Mouse (Mus musculus) intestine, embryonic 14.5 days (tissue): ENCODE data around the gene Gm1673. TPM values are rescaled to one million over a fixed set of nuclear protein-coding genes. Genes with fewer than 3 reads are reported as not detected.

Experiments used
- ATAC-seq: fragments of 200-750 bp; cut with Nextera tagmentation; replicated peaks from 2 replicates; pipeline ENCODE4 v1.8.0; 2017; ENCODE audit warnings: low read depth, moderate number of reproducible peaks, moderate TSS enrichment, moderate library complexity; ENCODE audit not compliant: low FRiP score, low TSS enrichment
- DNase-seq: peaks from one replicate; pipeline ENCODE4 v3.0.0-alpha.2; 2018; ENCODE audit warnings: low spot score
- H3K27ac ChIP-seq: fragments of 300-500 bp; sonication (generic); 2 replicates; pipeline ENCODE4 v1.5.1; 2014; ENCODE audit warnings: low read depth, mild to moderate bottlenecking, control low read depth
- H3K27me3 ChIP-seq: fragments of 300-500 bp; sonication (generic); replicated peaks from 2 replicates; pipeline ENCODE4 v1.6.1; 2014; ENCODE audit warnings: low read length, control low read depth; ENCODE audit not compliant: control insufficient read depth, insufficient read depth
- H3K36me3 ChIP-seq: fragments of 300-500 bp; sonication (generic); 2 replicates; pipeline ENCODE4 v1.6.1; 2014; ENCODE audit warnings: low read length, control low read depth; ENCODE audit not compliant: control insufficient read depth, insufficient read depth
- H3K4me1 ChIP-seq: fragments of 300-500 bp; sonication (generic); replicated peaks from 2 replicates; pipeline ENCODE4 v1.6.1; 2014; ENCODE audit warnings: low read length, control low read depth, mixed read lengths; ENCODE audit not compliant: control insufficient read depth, insufficient read depth
- H3K4me2 ChIP-seq: fragments of 300-500 bp; sonication (generic); 2 replicates; pipeline ENCODE4 v1.6.1; 2014; ENCODE audit warnings: low read length
- H3K4me3 ChIP-seq: fragments of 300-500 bp; sonication (generic); 2 replicates; pipeline ENCODE4 v1.5.1; 2014; ENCODE audit warnings: low read depth, low read length, control low read depth, mixed read lengths
- H3K9ac ChIP-seq: fragments of 300-500 bp; sonication (generic); 2 replicates; pipeline ENCODE4 v1.6.1; 2014; ENCODE audit warnings: mild to moderate bottlenecking, low read length
- H3K9me3 ChIP-seq: fragments of 300-500 bp; sonication (generic); 2 replicates; pipeline ENCODE4 v1.6.1; 2016; ENCODE audit warnings: low read length, control low read depth; ENCODE audit not compliant: control insufficient read depth
- WGBS: fragments of 180-500 bp; shearing (Covaris S2); extraction: QIAGEN DNeasy Blood & Tissue Kit; methylation state at CpG from one replicate; pipeline ENCODE4 v1.1.7; 2014; 5-methylcytosine and 5-hydroxymethylcytosine counted together
- polyA plus RNA-seq: library from polyadenylated mRNA; unstranded; fragments of >200 nt; fragmentation: Nextera tagmentation; extraction: Ambion mirVana; gene quantifications from 2 replicates; pipeline ENCODE4 v1.2.1, GENCODE M21; 2014

Gm1673 gene
- polyA plus RNA-seq, 1 experiment from 2014 or later, result 69.7 TPM

DNA sequence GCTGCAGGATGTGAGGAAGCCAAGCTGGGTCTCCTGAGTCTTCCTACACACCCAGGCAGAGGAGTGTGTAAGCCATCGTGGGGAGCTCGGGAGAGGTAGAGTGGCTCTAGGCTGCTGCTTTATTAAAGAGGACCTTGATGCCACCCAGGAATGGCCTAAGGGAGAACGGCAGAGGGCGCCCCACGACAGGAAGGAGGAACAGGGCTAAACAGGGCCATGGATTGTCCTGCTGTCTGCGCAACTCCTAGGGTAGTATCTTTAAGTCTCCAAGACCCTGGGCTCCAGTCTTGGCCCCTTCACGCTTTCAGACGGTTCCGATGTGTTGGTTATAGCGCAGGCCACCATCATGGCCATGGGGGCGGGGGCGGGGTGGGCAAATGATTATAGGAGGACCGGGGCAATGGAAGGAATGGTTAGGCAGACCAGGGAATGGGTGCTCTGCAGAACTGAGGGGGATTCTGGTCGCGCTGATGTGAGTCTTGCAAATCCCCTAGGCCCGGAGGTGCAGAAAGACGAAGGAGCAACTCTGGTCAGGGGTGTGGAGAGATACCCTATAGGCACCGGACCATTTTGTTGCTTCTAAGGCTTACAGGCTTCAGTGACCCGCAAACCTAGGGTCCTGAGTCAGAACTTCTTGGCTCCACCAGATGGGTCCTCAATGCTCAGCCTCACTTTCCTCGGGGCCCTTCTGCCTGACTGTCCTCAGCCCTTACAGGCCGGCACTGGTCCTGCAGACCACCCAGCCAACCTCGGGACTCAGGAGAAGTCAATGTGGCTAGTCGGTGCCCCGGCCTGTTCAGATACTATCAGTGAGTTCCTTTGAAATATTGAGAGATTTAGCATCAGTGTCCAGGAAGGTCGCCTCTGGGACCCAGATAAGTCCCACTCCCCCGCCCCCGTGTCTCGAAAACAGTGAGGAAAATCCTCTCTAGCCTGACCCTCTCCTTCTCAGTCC, 11.7 kb downstream of the Gm1673 start:
- Histone ChIP-seq H3K36me3 (no peaks in the 10 kb centered on the region), H3K9me3 (no peaks in the 10 kb centered on the region), H3K9ac (no peak overlapping the region), H3K27ac (no peak overlapping the region), H3K4me2 (peak overlapping the region; percentile 96), H3K4me3 (peak overlapping the region; percentile 57), H3K27me3 (peaks cover 56% of the 10 kb centered on the region), H3K4me1 (peaks cover 4% of the 10 kb centered on the region; the same call in 1 of the 2 replicates)
- ATAC-seq (no peak), DNase-seq (peak; percentile 61)
- WGBS, result 31% methylated on average over 28 of the region's 28 CpGs

DNA sequence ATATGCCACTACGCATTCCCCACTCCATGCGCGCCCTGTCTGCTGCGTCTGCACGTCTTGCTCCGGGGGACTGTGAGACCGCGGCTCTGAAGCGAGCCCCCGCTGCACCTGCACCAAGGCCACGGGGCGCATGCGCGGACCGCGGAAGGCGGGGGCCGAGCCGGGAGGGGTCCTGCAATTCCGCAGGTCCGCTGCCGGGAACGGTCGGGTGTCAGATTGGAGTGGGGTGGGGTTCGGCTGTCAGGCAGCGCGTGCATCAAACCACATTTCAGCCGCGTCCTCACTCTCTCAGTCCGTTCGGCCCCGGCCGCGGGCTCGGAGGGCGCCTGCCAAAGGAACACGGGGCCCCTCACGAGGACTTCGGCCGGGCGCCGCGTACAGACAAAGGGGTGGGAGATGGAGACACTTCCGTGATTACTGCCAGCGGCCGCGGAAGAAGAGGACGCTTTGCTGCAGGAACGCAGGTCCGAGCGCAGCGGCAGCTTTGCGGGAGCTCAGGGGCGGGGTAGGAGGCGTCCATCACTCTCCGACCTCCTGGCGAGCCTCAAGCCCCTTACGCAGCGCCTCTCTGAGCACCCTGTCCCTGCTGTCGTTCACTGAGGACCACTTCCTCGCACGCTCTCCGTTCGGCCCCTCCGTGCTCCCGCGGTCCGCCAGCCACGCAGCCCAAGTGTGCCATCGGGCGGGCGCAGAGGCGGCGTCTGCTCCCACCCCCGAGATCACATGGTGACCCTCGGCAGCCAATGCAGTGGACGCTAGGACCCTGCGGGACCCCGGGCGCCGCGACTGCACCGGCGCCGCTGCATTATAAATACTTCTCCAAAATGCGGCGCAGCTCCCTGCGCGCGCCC, 12.8 kb downstream of the Gm1673 start, which contains the start of gene Nat8l:
Gene Nat8l, plus strand, starts transcription at position 142 of the 851 bp plus-strand sequence.
- Histone ChIP-seq H3K4me2 (peak within 1 kb of the TSS; percentile 96), H3K27ac (no peak within 1 kb of the TSS), H3K9me3 (no peaks in the 10 kb centered on the region), H3K4me3 (peak within 1 kb of the TSS; percentile 57), H3K4me1 (peaks cover 4% of the 10 kb centered on the region; the same call in 1 of the 2 replicates), H3K27me3 (peaks cover 56% of the 10 kb centered on the region), H3K9ac (peak within 1 kb of the TSS; percentile 41), H3K36me3 (no peaks in the 10 kb centered on the region)
- DNase-seq (peak; percentile 81), ATAC-seq (peak; percentile 79)
- under 1% methylated on average over 90 of the region's 90 CpGs for WGBS

DNA sequence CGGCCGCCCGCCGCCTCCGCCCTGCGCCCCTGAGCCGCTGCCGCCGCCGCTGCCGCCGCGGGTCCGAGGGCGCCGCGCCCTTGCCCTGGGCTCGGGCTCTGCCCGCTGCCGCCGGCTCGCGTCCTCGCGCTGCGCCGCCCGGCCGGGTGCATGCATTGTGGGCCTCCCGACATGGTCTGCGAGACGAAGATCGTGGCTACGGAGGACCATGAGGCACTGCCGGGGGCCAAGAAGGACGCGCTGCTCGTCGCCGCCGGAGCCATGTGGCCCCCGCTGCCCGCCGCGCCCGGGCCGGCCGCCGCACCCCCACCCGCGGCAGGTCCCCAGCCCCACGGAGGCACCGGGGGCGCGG, 13.4 kb downstream of the Gm1673 start:
- Histone ChIP-seq H3K27ac (no peak overlapping the region), H3K9me3 (no peaks in the 10 kb centered on the region), H3K4me3 (peak overlapping the region; percentile 57), H3K9ac (peak overlapping the region; percentile 7; the same call in 1 of the 2 replicates), H3K4me2 (peak overlapping the region; percentile 96), H3K27me3 (peaks cover 56% of the 10 kb centered on the region), H3K4me1 (peaks cover 4% of the 10 kb centered on the region; the same call in 1 of the 2 replicates), H3K36me3 (no peaks in the 10 kb centered on the region)
- 0% methylated on average over 29 of the region's 55 CpGs for WGBS
- no peak; the same call in 1 of the 2 replicates for ATAC-seq
- no peak for DNase-seq

- Histone ChIP-seq H3K9me3 (no peaks in the 10 kb centered on the region), H3K4me1 (peaks cover 4% of the 10 kb centered on the region; the same call in 1 of the 2 replicates), H3K27me3 (peaks cover 56% of the 10 kb centered on the region), H3K27ac (no peak overlapping the region), H3K4me3 (peak overlapping the region; percentile 57), H3K4me2 (peak overlapping the region; percentile 96), H3K9ac (no peak overlapping the region; the same call in 1 of the 2 replicates), H3K36me3 (no peaks in the 10 kb centered on the region)
- WGBS, result under 1% methylated on average over 66 of the region's 80 CpGs
- peak; percentile 77 for DNase-seq
- peak; percentile 24; the same call in 1 of the 2 replicates for ATAC-seq
Measured at GRCm38 (mm10) chr5:33997051-33997741, 14.0 kb downstream of the Gm1673 start.

DNA sequence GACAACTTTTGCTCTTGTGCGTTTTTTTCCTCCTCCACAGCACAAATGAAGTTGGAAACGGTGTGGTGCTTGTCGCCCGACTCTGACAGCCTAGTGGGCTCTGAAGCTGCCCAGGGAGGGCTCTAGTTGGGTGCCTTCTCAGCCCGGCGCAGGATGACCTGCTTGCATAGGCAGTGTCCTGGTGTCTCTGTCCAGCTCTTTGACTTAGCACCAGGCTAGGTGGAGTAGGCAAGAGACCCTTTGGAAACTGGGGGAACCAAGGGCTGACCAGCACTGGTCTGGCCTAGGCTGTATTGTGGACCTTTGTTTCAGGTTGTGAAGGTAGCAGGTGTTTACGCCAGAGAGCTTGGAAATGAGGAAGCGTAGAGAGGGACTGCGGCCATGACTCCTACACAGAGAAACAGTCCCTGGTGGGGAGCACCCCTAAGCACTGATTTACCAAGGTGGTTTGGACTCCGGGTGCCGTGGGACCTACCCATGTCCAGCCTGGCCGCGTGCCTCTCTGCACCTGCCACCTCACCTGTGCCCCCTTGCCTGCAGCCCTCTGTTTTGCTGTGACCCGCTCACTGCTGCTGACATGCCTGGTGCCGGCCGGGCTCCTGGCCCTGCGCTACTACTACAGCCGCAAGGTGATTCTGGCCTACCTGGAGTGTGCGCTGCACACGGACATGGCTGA, 14.7 kb downstream of the Gm1673 start:
- DNase-seq, result peak; percentile 49
- 72% methylated on average over 20 of the region's 20 CpGs for WGBS

GRCm38 (mm10) chr5:33998505-33998877, 15.3 kb downstream of the Gm1673 start:
- H3K36me3 ChIP-seq, result no peaks in the 10 kb centered on the region
- H3K4me2 ChIP-seq, result no peak overlapping the region
- peaks cover 4% of the 10 kb centered on the region; the same call in 1 of the 2 replicates for H3K4me1 ChIP-seq
- no peak for ATAC-seq
- no peak for DNase-seq
- H3K27me3 ChIP-seq, result peaks cover 56% of the 10 kb centered on the region
- no peak overlapping the region for H3K4me3 ChIP-seq
- WGBS, result 81% methylated on average over 3 of the region's 3 CpGs
- no peak overlapping the region for H3K9ac ChIP-seq
- no peaks in the 10 kb centered on the region for H3K9me3 ChIP-seq
- no peak overlapping the region for H3K27ac ChIP-seq

More for the DNA sequence above, 14.7 kb downstream of the Gm1673 start:
- Histone ChIP-seq H3K9ac (no peak overlapping the region), H3K4me2 (peak overlapping the region; percentile 96), H3K4me3 (peak overlapping the region; percentile 57; the same call in 1 of the 2 replicates), H3K9me3 (no peaks in the 10 kb centered on the region), H3K4me1 (peaks cover 4% of the 10 kb centered on the region; the same call in 1 of the 2 replicates), H3K27ac (no peak overlapping the region), H3K27me3 (peaks cover 56% of the 10 kb centered on the region), H3K36me3 (no peaks in the 10 kb centered on the region)
- ATAC-seq, result no peak

DNA sequence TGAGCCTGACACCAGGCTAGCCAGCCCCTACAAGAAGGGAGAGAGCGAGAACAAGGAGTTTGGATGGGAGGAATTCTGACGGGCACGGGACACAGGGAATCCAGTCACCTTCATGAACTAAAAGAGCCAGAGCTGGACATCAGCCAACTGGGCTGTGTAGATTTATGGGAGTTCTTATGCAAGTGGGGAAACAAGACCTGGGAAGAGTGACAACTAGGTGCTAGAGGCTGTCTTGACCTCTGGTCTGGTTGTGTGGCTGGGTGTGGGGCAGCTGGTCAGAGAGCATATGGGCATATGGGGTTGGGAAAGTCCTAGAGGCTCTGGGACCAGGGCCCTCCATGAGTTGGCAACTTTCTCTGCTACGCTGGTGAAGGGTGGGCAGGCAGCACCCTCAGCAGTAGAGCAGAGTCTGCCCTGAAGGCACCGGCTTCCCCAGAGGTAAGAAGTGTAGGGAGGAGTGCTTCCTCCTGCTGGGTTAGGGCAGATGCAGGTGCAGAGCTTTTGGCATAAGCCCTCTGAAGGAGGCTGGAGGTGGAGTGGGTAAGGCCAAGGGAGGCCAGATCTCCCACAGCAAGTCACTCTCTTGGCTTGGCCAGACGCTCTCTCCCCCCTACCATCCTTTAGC, 16.3 kb downstream of the Gm1673 start:
- H3K27me3 ChIP-seq, result peaks cover 48% of the 10 kb centered on the region
- 82% methylated on average over 6 of the region's 6 CpGs for WGBS

More for the DNA sequence above, 16.3 kb downstream of the Gm1673 start:
- no peak overlapping the region for H3K4me3 ChIP-seq
- H3K4me1 ChIP-seq, result peaks cover 4% of the 10 kb centered on the region; the same call in 1 of the 2 replicates
- H3K9ac ChIP-seq, result no peak overlapping the region
- peak; percentile 41 for DNase-seq
- no peaks in the 10 kb centered on the region for H3K36me3 ChIP-seq
- ATAC-seq, result no peak
- H3K27ac ChIP-seq, result no peak overlapping the region
- H3K9me3 ChIP-seq, result no peaks in the 10 kb centered on the region
- H3K4me2 ChIP-seq, result no peak overlapping the region
